In genomic region chr1:151659636-151660035, GRCm38 (mm10) we compare ENCODE assay signal across 28 mouse cellular contexts.
DNase-seq lines count a peak whose midpoint lies in the region; ATAC-seq and TF ChIP-seq lines count a peak whose summit lies in the region.
"Had no signal": no experiment of that assay in that cellular context is flagged by ENCODE, and none has a peak within 500 bp of the region (broad histone marks: within the 10 kb centered on the region; RNA-seq: fewer than 3 reads in every experiment).

No protein-coding gene starts in this region.

- no peak for DNase-seq in gastrocnemius, adult 2 months
- DNase-seq in gastrocnemius, postnatal 25 days, result no peak
- peak; percentile 31 for DNase-seq in kidney, postnatal 0 days (ENCODE audit: low spot score)
- DNase-seq in testis, postnatal 10 days (ENCODE audit: low spot score), result no peak
- DNase-seq: adrenal gland, adult 8-10 months; adrenal gland, postnatal 14 days; adrenal gland, postnatal 36 days; B cell, adult 2 months; cerebellum, adult 11-12 months; cerebellum, adult 2 months; cerebellum, adult 9-10 months; cerebellum, postnatal 14 days; cerebellum, postnatal 36 days; embryo, embryonic 11 days had no signal

- no peak overlapping the region for H3K4me2 ChIP-seq in kidney, postnatal 0 days (ENCODE audit: low read length)
- no peak overlapping the region for H3K4me2 ChIP-seq in kidney, embryonic 16.5 days (replicated peaks; ENCODE audit: low read depth, low read length)
- H3K4me2 ChIP-seq: embryonic facial prominence, embryonic 13.5 days; embryonic facial prominence, embryonic 15.5 days; forebrain, embryonic 12.5 days had no signal

- ATAC-seq in kidney, postnatal 0 days (replicated peaks; ENCODE audit: low FRiP score, low read depth), result no peak
- ATAC-seq in kidney, embryonic 16.5 days (ENCODE audit: low FRiP score, low TSS enrichment), result no peak
- ATAC-seq: activated CD4-positive, CD25-positive, alpha-beta regulatory T cell, adult 4 months; CD4-positive, CD25-positive, alpha-beta regulatory T cell, adult 4 months; forebrain, embryonic 14.5 days; forebrain, embryonic 16.5 days; Patski had no signal

- no peaks in the 10 kb centered on the region for H3K36me3 ChIP-seq in kidney, postnatal 0 days (ENCODE audit: insufficient read depth, low read length)
- no peaks in the 10 kb centered on the region for H3K36me3 ChIP-seq in kidney, embryonic 16.5 days (ENCODE audit: insufficient read depth, low read length)
- H3K36me3 ChIP-seq in testis, adult 2 months (ENCODE audit: control insufficient read depth, insufficient read depth, low read length), result no peaks in the 10 kb centered on the region
- H3K36me3 ChIP-seq: embryonic facial prominence, embryonic 13.5 days; embryonic facial prominence, embryonic 15.5 days; forebrain, embryonic 10.5 days; forebrain, embryonic 12.5 days; G1E had no signal

- no peaks in the 10 kb centered on the region for H3K4me1 ChIP-seq in kidney, postnatal 0 days (replicated peaks; ENCODE audit: insufficient read depth, low read length)
- H3K4me1 ChIP-seq in kidney, embryonic 16.5 days (ENCODE audit: insufficient read depth, low read length), result 0 out of 2 replicates have a peak, but pooled peaks cover 4% of the 10 kb centered on the region
- no peaks in the 10 kb centered on the region; the same call in 1 of the 2 replicates for H3K4me1 ChIP-seq in testis, adult 2 months (ENCODE audit: control insufficient read depth, insufficient read depth, low read length)
- H3K4me1 ChIP-seq: forebrain, embryonic 12.5 days had no signal

- H3K27ac ChIP-seq in gastrocnemius, adult 2 months, result peak overlapping the region; percentile 43
- no peak overlapping the region for H3K27ac ChIP-seq in kidney, postnatal 0 days
- no peak overlapping the region for H3K27ac ChIP-seq in kidney, embryonic 16.5 days (ENCODE audit: low read length)
- H3K27ac ChIP-seq in testis, adult 2 months (ENCODE audit: control insufficient read depth, insufficient read depth, low read depth, low read length), result peak overlapping the region; percentile 71
- H3K27ac ChIP-seq: embryonic facial prominence, embryonic 13.5 days; embryonic facial prominence, embryonic 15.5 days; forebrain, embryonic 10.5 days; forebrain, embryonic 12.5 days had no signal

- no peak overlapping the region for H3K9ac ChIP-seq in kidney, postnatal 0 days (ENCODE audit: low read depth, low read length)
- H3K9ac ChIP-seq in kidney, embryonic 16.5 days (replicated peaks; ENCODE audit: low read length), result no peak overlapping the region
- H3K9ac ChIP-seq: embryonic facial prominence, embryonic 13.5 days; embryonic facial prominence, embryonic 15.5 days; forebrain, embryonic 12.5 days had no signal

- no peak for TF ChIP-seq CTCF in gastrocnemius, adult 2 months (IDR thresholded peaks at IDR 0.05)
- TF ChIP-seq CTCF in kidney, postnatal 0 days (IDR thresholded peaks at IDR 0.05; ENCODE audit: low read depth), result no peak
- TF ChIP-seq CTCF in testis, adult 2 months (IDR thresholded peaks at IDR 0.05; ENCODE audit: control insufficient read depth, insufficient read depth, insufficient replicate concordance, low read depth, low read length), result no peak

- WGBS in kidney, postnatal 0 days, result 76% methylated on average over 8 of the region's 8 CpGs
- WGBS in kidney, embryonic 16.5 days, result 71% methylated on average over 8 of the region's 8 CpGs

- H3K4me3 ChIP-seq in gastrocnemius, adult 2 months, result no peak overlapping the region
- H3K4me3 ChIP-seq in kidney, postnatal 0 days (replicated peaks; ENCODE audit: low read depth, low read length), result no peak overlapping the region
- H3K4me3 ChIP-seq in kidney, embryonic 16.5 days (ENCODE audit: low read length), result no peak overlapping the region
- H3K4me3 ChIP-seq in testis, adult 2 months (ENCODE audit: control insufficient read depth, low read depth, low read length), result no peak overlapping the region
- H3K4me3 ChIP-seq: embryonic facial prominence, embryonic 13.5 days; embryonic facial prominence, embryonic 15.5 days; erythroblast, embryonic 14.5 days; forebrain, embryonic 10.5 days; forebrain, embryonic 12.5 days had no signal

- intact Hi-C loops in gastrocnemius, adult 2 months (cut with DNase I), result loop anchor here (5.0 kb wide), 1 partner anchor 33 kb away; no protein-coding TSS in a partner anchor

- H3K27me3 ChIP-seq in kidney, postnatal 0 days (ENCODE audit: insufficient read depth, low read length), result no peaks in the 10 kb centered on the region
- H3K27me3 ChIP-seq in kidney, embryonic 16.5 days (ENCODE audit: insufficient read depth, low read length), result no peaks in the 10 kb centered on the region
- no peaks in the 10 kb centered on the region for H3K27me3 ChIP-seq in testis, adult 2 months (ENCODE audit: control insufficient read depth, insufficient read depth, low read length)
- H3K27me3 ChIP-seq: CH12.LX; embryonic facial prominence, embryonic 13.5 days; embryonic facial prominence, embryonic 15.5 days; forebrain, embryonic 12.5 days; Patski had no signal

- H3K9me3 ChIP-seq in kidney, postnatal 0 days (replicated peaks; ENCODE audit: low read length), result no peaks in the 10 kb centered on the region
- H3K9me3 ChIP-seq in kidney, embryonic 16.5 days (ENCODE audit: low read length), result no peaks in the 10 kb centered on the region
- H3K9me3 ChIP-seq: embryonic facial prominence, embryonic 13.5 days; embryonic facial prominence, embryonic 15.5 days; forebrain, embryonic 10.5 days; forebrain, embryonic 12.5 days; G1E had no signal

- TF ChIP-seq POLR2A in testis, adult 2 months (IDR thresholded peaks at IDR 0.05; ENCODE audit: control insufficient read depth, low read depth, low read length), result no peak

Comparison
In these comparisons a context has a peak if more than half of its experiments do, and no peak if none do; other contexts are left out.
1. H3K27ac ChIP-seq: peak in gastrocnemius, adult 2 months (single experiment) and testis, adult 2 months (single experiment); none in kidney, postnatal 0 days (single experiment) and kidney, embryonic 16.5 days (single experiment).